9 mouse cellular contexts compared by ENCODE assay signal in the genomic region with DNA sequence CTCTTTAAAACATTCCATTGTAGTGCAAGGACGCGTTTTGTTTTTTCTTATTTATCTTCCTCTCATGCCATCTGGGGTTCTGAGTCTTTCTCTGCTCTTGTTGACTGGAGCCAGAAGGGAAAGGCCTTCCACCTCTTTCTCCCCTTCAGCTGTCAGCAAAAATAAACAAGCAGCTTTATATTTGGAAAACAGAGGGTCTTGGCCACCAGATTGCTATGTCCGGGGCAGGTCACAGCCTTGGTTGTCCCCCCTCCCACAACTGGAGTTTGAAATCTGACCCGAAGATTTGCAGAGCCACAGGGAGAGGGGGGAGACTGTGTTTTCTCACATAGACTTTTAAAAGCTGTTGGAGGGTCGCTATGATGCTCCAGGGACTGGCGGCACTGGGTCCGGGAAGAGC.
DNase-seq lines count a peak whose midpoint lies in the region; ATAC-seq lines count a peak whose summit lies in the region.
"Had no signal": no experiment of that assay in that cellular context is flagged by ENCODE, and none has a peak within 500 bp of the region (broad histone marks: within the 10 kb centered on the region; RNA-seq: fewer than 3 reads in every experiment).

No protein-coding gene starts in this region.

- WGBS in heart, embryonic 12.5 days, result 16% methylated on average over 7 of the region's 7 CpGs
- 4% methylated on average over 7 of the region's 7 CpGs for WGBS in embryonic facial prominence, embryonic 12.5 days
- 7% methylated on average over 7 of the region's 7 CpGs for WGBS in hindbrain, embryonic 13.5 days
- 9% methylated on average over 7 of the region's 7 CpGs for WGBS in midbrain, embryonic 14.5 days

- peaks cover 19% of the 10 kb centered on the region; the same call in 1 of the 2 replicates for H3K36me3 ChIP-seq in heart, embryonic 12.5 days
- peaks cover 4% of the 10 kb centered on the region; the same call in 1 of the 2 replicates for H3K36me3 ChIP-seq in embryonic facial prominence, embryonic 12.5 days
- H3K36me3 ChIP-seq in hindbrain, embryonic 13.5 days, result peaks cover 6% of the 10 kb centered on the region; the same call in 1 of the 2 replicates
- peaks cover 8% of the 10 kb centered on the region; the same call in 1 of the 2 replicates for H3K36me3 ChIP-seq in midbrain, embryonic 14.5 days (ENCODE audit: control insufficient read depth, insufficient read depth, low read length)

- intact Hi-C loops in heart, postnatal 36 days (cut with DNase I), result no loop called here

- no peak overlapping the region for H3K9ac ChIP-seq in heart, embryonic 12.5 days
- no peak overlapping the region for H3K9ac ChIP-seq in embryonic facial prominence, embryonic 12.5 days
- H3K9ac ChIP-seq in hindbrain, embryonic 13.5 days, result peak overlapping the region; percentile 63
- H3K9ac ChIP-seq in midbrain, embryonic 14.5 days (replicated peaks; ENCODE audit: low read length), result peak overlapping the region; percentile 27

- H3K4me2 ChIP-seq in heart, embryonic 12.5 days, result no peak overlapping the region
- H3K4me2 ChIP-seq in embryonic facial prominence, embryonic 12.5 days (replicated peaks), result peak overlapping the region; percentile 26; the same call in 1 of the 2 replicates
- peak overlapping the region; percentile 19; the same call in 1 of the 2 replicates for H3K4me2 ChIP-seq in hindbrain, embryonic 13.5 days
- H3K4me2 ChIP-seq in midbrain, embryonic 14.5 days (ENCODE audit: low read length), result peak overlapping the region; percentile 31

- no peak for ATAC-seq in heart, embryonic 12.5 days (ENCODE audit: insufficient number of reproducible peaks, low FRiP score)
- no peak for ATAC-seq in embryonic facial prominence, embryonic 12.5 days (ENCODE audit: insufficient number of reproducible peaks, insufficient read depth, low FRiP score, low TSS enrichment)
- no peak for ATAC-seq in hindbrain, embryonic 13.5 days (ENCODE audit: low FRiP score)
- no peak for ATAC-seq in midbrain, embryonic 14.5 days (ENCODE audit: low FRiP score, low TSS enrichment)

- H3K4me1 ChIP-seq in heart, embryonic 12.5 days (replicated peaks), result peaks cover 77% of the 10 kb centered on the region
- peaks cover 61% of the 10 kb centered on the region for H3K4me1 ChIP-seq in embryonic facial prominence, embryonic 12.5 days
- peaks cover 83% of the 10 kb centered on the region for H3K4me1 ChIP-seq in hindbrain, embryonic 13.5 days (replicated peaks)
- peaks cover 53% of the 10 kb centered on the region for H3K4me1 ChIP-seq in midbrain, embryonic 14.5 days (ENCODE audit: control insufficient read depth, insufficient read depth, low read length)

- H3K27me3 ChIP-seq in heart, embryonic 12.5 days (replicated peaks), result no peaks in the 10 kb centered on the region
- H3K27me3 ChIP-seq in embryonic facial prominence, embryonic 12.5 days, result no peaks in the 10 kb centered on the region
- no peaks in the 10 kb centered on the region for H3K27me3 ChIP-seq in hindbrain, embryonic 13.5 days
- no peaks in the 10 kb centered on the region for H3K27me3 ChIP-seq in midbrain, embryonic 14.5 days (ENCODE audit: control insufficient read depth, insufficient read depth, low read length)

- peak overlapping the region; percentile 40; the same call in 1 of the 2 replicates for H3K27ac ChIP-seq in heart, embryonic 12.5 days (ENCODE audit: poor library complexity, severe bottlenecking)
- H3K27ac ChIP-seq in embryonic facial prominence, embryonic 12.5 days, result peak overlapping the region; percentile 75
- peak overlapping the region; percentile 85 for H3K27ac ChIP-seq in hindbrain, embryonic 13.5 days
- H3K27ac ChIP-seq in midbrain, embryonic 14.5 days (replicated peaks; ENCODE audit: low read depth, low read length), result peak overlapping the region; percentile 77

- no peak for DNase-seq in heart, postnatal 36 days
- DNase-seq in midbrain, embryonic 14.5 days, result no peak
- DNase-seq in natural killer cell, adult 2 months (ENCODE audit: low spot score in 2 of 2), result no peak
- DNase-seq in adrenal gland, postnatal 36 days, result no peak
- no peak for DNase-seq in kidney, adult 18-20 months
- DNase-seq: B cell, adult 2 months had no signal

- no peaks in the 10 kb centered on the region for H3K9me3 ChIP-seq in heart, embryonic 12.5 days (replicated peaks)
- no peaks in the 10 kb centered on the region for H3K9me3 ChIP-seq in embryonic facial prominence, embryonic 12.5 days
- H3K9me3 ChIP-seq in hindbrain, embryonic 13.5 days, result no peaks in the 10 kb centered on the region
- no peaks in the 10 kb centered on the region for H3K9me3 ChIP-seq in midbrain, embryonic 14.5 days (ENCODE audit: control insufficient read depth, low read length)

- no peak overlapping the region for H3K4me3 ChIP-seq in heart, embryonic 12.5 days
- no peak overlapping the region for H3K4me3 ChIP-seq in embryonic facial prominence, embryonic 12.5 days
- no peak overlapping the region for H3K4me3 ChIP-seq in hindbrain, embryonic 13.5 days
- no peak overlapping the region for H3K4me3 ChIP-seq in midbrain, embryonic 14.5 days (replicated peaks; ENCODE audit: low read depth, low read length)

Comparison
In these comparisons a context has a peak if more than half of its experiments do, and no peak if none do; other contexts are left out.
1. H3K9ac ChIP-seq: peak in hindbrain, embryonic 13.5 days (single experiment) and midbrain, embryonic 14.5 days (single experiment); none in heart, embryonic 12.5 days (single experiment) and embryonic facial prominence, embryonic 12.5 days (single experiment).
2. Peak in every context shown above with its lines, with median percentiles within 50 percentile points of each other: H3K27ac ChIP-seq.